Mouse (Mus musculus): ENCODE measurements around the gene Lsr.

GRCm38 (mm10) chr7:30973251-30973500 is at the start of gene Lsr:
- TF ChIP-seq CTCF (IDR thresholded peaks at IDR 0.05; ENCODE audit: borderline replicate concordance, extremely low read depth, insufficient read depth, insufficient read length), result no peak
- no peak for TF ChIP-seq POLR2A (IDR thresholded peaks at IDR 0.05; ENCODE audit: borderline replicate concordance, extremely low read depth, insufficient read depth, insufficient read length, poor library complexity, severe bottlenecking)
